Mouse (Mus musculus) heart, adult 2 months (tissue): ENCODE results near the gene Rnf150. TPM values are rescaled to one million over a fixed set of nuclear protein-coding genes. Genes with fewer than 3 reads are reported as not detected.

Experiments used
- DNase-seq, 2 experiments: peaks; one replicate each; pipeline ENCODE4 v3.0.0; 2021
- H3K27ac ChIP-seq: fragments of 200-600 bp; 2 replicates; pipeline ENCODE4 v1.8.1; 2022
- H3K27me3 ChIP-seq: fragments of 200-500 bp; 2 replicates; pipeline ENCODE4 v1.6.1; 2012; ENCODE audit warnings: mild to moderate bottlenecking, low read length, inconsistent platforms, mixed read lengths; ENCODE audit not compliant: control insufficient read depth, insufficient read depth
- H3K36me3 ChIP-seq: fragments of 200-500 bp; 2 replicates; pipeline ENCODE4 v1.6.1; 2012; ENCODE audit warnings: low read length, inconsistent platforms; ENCODE audit not compliant: control insufficient read depth, insufficient read depth
- H3K4me1 ChIP-seq: fragments of 200-500 bp; 2 replicates; pipeline ENCODE4 v1.6.1; 2011; ENCODE audit warnings: low read length; ENCODE audit not compliant: control insufficient read depth, insufficient read depth
- H3K4me3 ChIP-seq: fragments of 200-600 bp; 2 replicates; pipeline ENCODE4 v1.8.1; 2022
- H3K79me2 ChIP-seq: fragments of 200-500 bp; replicated peaks from 2 replicates; pipeline ENCODE4 v1.6.1; 2012; ENCODE audit warnings: mild to moderate bottlenecking, inconsistent platforms, low read length, moderate library complexity, mixed read lengths; ENCODE audit not compliant: control insufficient read depth, insufficient read depth
- H3K9ac ChIP-seq: fragments of 200-500 bp; 2 replicates; pipeline ENCODE4 v1.6.1; 2012; ENCODE audit warnings: low read depth, mild to moderate bottlenecking, control low read depth, inconsistent platforms, low read length, mixed read lengths
- CTCF ChIP-seq: fragments of 200-600 bp; IDR thresholded peaks from 2 replicates; pipeline ENCODE4 v1.8.1; 2022; ENCODE audit warnings: antibody characterized with exemption, mild to moderate bottlenecking, moderate library complexity
- EP300 ChIP-seq: fragments of 200-500 bp; IDR thresholded peaks from 2 replicates; pipeline ENCODE4 v1.6.1; 2011; ENCODE audit warnings: low read depth, low read length, control low read depth; ENCODE audit not compliant: insufficient read depth
- POLR2A ChIP-seq: fragments of 200-500 bp; IDR thresholded peaks from 2 replicates; pipeline ENCODE4 v1.6.1; 2011; ENCODE audit warnings: mild to moderate bottlenecking, low read depth, low read length, control low read depth; ENCODE audit not compliant: insufficient read depth
- WGBS: fragments of 180-500 bp; shearing (Covaris S2); methylation state at CpG from one replicate; pipeline ENCODE4 v1.1.7; 2018; 5-methylcytosine and 5-hydroxymethylcytosine counted together
- intact Hi-C: fragments of 180-260 bp; cut with DNase I; formaldehyde crosslinking; loops from one replicate; pipeline ENCODE4 v1.15.1; 2025
- long read RNA-seq: library from polyadenylated mRNA; stranded (forward); transcript quantifications from one replicate; pipeline ENCODE4 v2.0.0, GENCODE M21; 2021
- polyA plus RNA-seq: library from polyadenylated mRNA; depleted of rRNA; stranded (reverse); fragments of >200 nt; gene quantifications from 2 replicates; pipeline ENCODE4 v1.2.3, GENCODE M21; 2012; rRNA removed
- total RNA-seq, 2 experiments: library from RNA; stranded (reverse); gene quantifications; 2 replicates each; pipeline ENCODE4 v1.2.3; 2021

The Rnf150 gene
- total RNA-seq (10 to 100 TPM; 12.2 to 14.2 TPM), polyA plus RNA-seq (6.6 and 9.8 TPM in 2 replicates)
- long read RNA-seq, full-length matches to known transcripts, result 1 of 2 reads
- long read RNA-seq, partial matches to known transcripts, result 0 of 2 reads
- long read RNA-seq, other reads (novel, unspliced or antisense), result 1 of 2 reads

DNA sequence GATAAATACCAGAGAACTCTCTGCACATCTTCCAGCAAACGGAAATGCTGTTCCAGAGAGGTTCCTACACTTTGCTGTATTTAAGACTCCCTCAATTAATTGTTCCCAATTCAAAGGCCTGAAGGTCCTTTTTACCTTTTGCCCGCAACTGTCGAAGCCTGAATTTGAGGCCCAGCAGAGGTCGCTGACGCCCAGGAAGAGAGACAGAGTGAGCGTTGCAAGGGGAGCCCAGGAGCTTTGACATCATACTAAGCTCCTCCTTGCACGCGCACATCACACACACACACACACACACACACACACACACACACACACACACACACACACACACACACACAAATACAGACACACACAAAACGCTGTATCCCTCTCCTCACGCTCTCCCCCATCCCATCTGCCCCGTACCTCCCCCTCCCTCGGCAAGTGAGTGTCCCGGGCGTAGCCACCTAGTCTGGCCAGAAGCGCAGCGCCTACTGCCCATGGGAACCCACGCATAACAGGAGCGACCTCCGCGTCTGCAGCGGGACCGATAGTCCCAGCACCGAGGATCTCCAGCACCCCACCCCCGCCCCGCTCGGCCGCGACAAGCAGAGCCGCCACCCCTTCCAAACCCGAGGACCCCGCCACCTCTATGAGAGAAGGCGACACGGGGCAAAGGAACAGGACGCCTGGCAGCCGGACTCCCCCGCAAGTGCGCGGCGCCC, at the start of gene Rnf150:
TSS of gene Rnf150 (plus strand) at position 316 of the 704 bp plus-strand sequence.
- WGBS, result under 1% methylated on average over 38 of the region's 39 CpGs
- Histone ChIP-seq H3K9ac (peak within 1 kb of the TSS; percentile 84), H3K36me3 (no peaks in the 10 kb centered on the region; the same call in 1 of the 2 replicates), H3K4me3 (peak within 1 kb of the TSS; percentile 81), H3K4me1 (peaks cover 3% of the 10 kb centered on the region; the same call in 1 of the 2 replicates), H3K27me3 (no peaks in the 10 kb centered on the region), H3K27ac (peak within 1 kb of the TSS; percentile 88), H3K79me2 (no peaks in the 10 kb centered on the region; the same call in 1 of the 2 replicates)
- DNase-seq, result peak; percentile 83 to 86
- TF ChIP-seq EP300, result peak; percentile 84
- TF ChIP-seq POLR2A, result no peak
- peak; percentile 77 for TF ChIP-seq CTCF
- intact Hi-C loops, result loop anchor here (1.0 to 10.0 kb wide), 5 partner anchors 132 to 482 kb away; partner anchors contain the start of gene Mgat4d

GRCm38 (mm10) chr8:82826135-82827046, 36.8 kb upstream of the Rnf150 start:
- H3K4me3 ChIP-seq, result no peak overlapping the region
- H3K36me3 ChIP-seq, result no peaks in the 10 kb centered on the region
- TF ChIP-seq CTCF (no peak), POLR2A (no peak), EP300 (no peak)
- 67% methylated on average over 11 of the region's 11 CpGs for WGBS
- H3K27ac ChIP-seq, result no peak overlapping the region
- H3K4me1 ChIP-seq, result no peaks in the 10 kb centered on the region
- no peaks in the 10 kb centered on the region for H3K79me2 ChIP-seq
- no peak for DNase-seq
- H3K27me3 ChIP-seq, result no peaks in the 10 kb centered on the region
- intact Hi-C loops, result no loop called here
- H3K9ac ChIP-seq, result no peak overlapping the region

DNA sequence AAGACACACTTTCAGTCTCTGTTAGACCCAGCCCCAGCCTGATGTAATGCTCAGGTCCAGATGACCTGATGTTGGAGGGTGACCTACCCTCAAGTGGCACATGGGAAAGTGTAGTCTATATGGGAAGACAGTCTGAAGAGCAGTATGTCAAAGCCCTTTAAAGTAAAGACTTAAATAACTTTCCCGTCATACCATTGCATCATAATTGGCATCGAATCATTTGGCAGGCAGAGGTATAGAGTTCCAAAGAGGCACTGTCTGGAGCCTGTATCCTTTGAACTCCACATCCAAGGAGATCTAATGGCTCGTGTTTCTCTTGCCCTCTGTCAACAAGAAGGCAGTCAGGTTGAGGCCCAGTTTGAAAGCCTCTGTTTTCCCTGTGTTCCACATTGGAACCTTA, 22.7 kb upstream of the Rnf150 start:
- TF ChIP-seq POLR2A, result no peak
- TF ChIP-seq CTCF, result no peak
- TF ChIP-seq EP300, result no peak
- no peak for DNase-seq
- Histone ChIP-seq H3K27ac (no peak overlapping the region), H3K79me2 (no peaks in the 10 kb centered on the region; the same call in 1 of the 2 replicates), H3K4me1 (no peaks in the 10 kb centered on the region), H3K36me3 (no peaks in the 10 kb centered on the region), H3K27me3 (no peaks in the 10 kb centered on the region), H3K9ac (no peak overlapping the region), H3K4me3 (no peak overlapping the region)
- intact Hi-C loops, result loop anchor here (10.0 kb wide), 1 partner anchor 1496 kb away; the partner anchor contains the start of gene Inpp4b
- WGBS, result 52% methylated on average over 3 of the region's 3 CpGs

- 22% methylated on average over 1 of the region's 1 CpGs for WGBS
- DNase-seq, result no peak
- intact Hi-C loops, result loop anchor here (10.0 kb wide), 1 partner anchor 1496 kb away; the partner anchor contains the start of gene Inpp4b
Observed at GRCm38 (mm10) chr8:82840963-82841362, 22.2 kb upstream of the Rnf150 start.

GRCm38 (mm10) chr8:82841520-82842142, 21.5 kb upstream of the Rnf150 start:
- no peaks in the 10 kb centered on the region; the same call in 1 of the 2 replicates for H3K79me2 ChIP-seq
- H3K27me3 ChIP-seq, result no peaks in the 10 kb centered on the region
- no peak overlapping the region for H3K9ac ChIP-seq
- intact Hi-C loops, result loop anchor here (10.0 kb wide), 1 partner anchor 1497 kb away; the partner anchor contains the start of gene Inpp4b
- no peak for DNase-seq
- H3K27ac ChIP-seq, result no peak overlapping the region
- no peaks in the 10 kb centered on the region for H3K36me3 ChIP-seq
- TF ChIP-seq POLR2A (no peak), EP300 (no peak), CTCF (peak; percentile 76)
- no peak overlapping the region for H3K4me3 ChIP-seq
- H3K4me1 ChIP-seq, result no peaks in the 10 kb centered on the region
- 39% methylated on average over 6 of the region's 6 CpGs for WGBS

More at GRCm38 (mm10) chr8:82840963-82841362, 22.2 kb upstream of the Rnf150 start:
- H3K79me2 ChIP-seq, result no peaks in the 10 kb centered on the region; the same call in 1 of the 2 replicates
- H3K27me3 ChIP-seq, result no peaks in the 10 kb centered on the region
- H3K36me3 ChIP-seq, result no peaks in the 10 kb centered on the region
- no peak overlapping the region for H3K9ac ChIP-seq
- no peak overlapping the region for H3K27ac ChIP-seq
- H3K4me3 ChIP-seq, result no peak overlapping the region
- TF ChIP-seq CTCF (no peak), POLR2A (no peak)
- no peaks in the 10 kb centered on the region for H3K4me1 ChIP-seq
